Mouse (Mus musculus): ENCODE results near the gene Ptchd3. TPM values are rescaled to one million over a fixed set of nuclear protein-coding genes. Genes with fewer than 3 reads are reported as not detected.

The Ptchd3 gene
- polyA plus RNA-seq, 1 experiment from 2014 or later, result not detected

- no peak for DNase-seq (ENCODE audit: extremely low spot score, low spot score)
- Histone ChIP-seq H3K36me3 (replicated peaks) (no peaks in the 10 kb centered on the region), H3K4me1 (no peaks in the 10 kb centered on the region), H3K9me3 (no peaks in the 10 kb centered on the region), H3K4me3 (no peak overlapping the region), H3K27ac (no peak overlapping the region), H3K27me3 (ENCODE audit: poor library complexity, severe bottlenecking) (no peaks in the 10 kb centered on the region)
- WGBS, result 92% methylated on average over 2 of the region's 2 CpGs
Measured at GRCm38 (mm10) chr11:121802743-121803142, 27.3 kb upstream of the Ptchd3 start.

- Histone ChIP-seq H3K27me3 (ENCODE audit: poor library complexity, severe bottlenecking) (no peaks in the 10 kb centered on the region), H3K4me1 (peaks cover 5% of the 10 kb centered on the region; the same call in 1 of the 2 replicates), H3K27ac (no peak overlapping the region), H3K9me3 (no peaks in the 10 kb centered on the region), H3K36me3 (replicated peaks) (no peaks in the 10 kb centered on the region), H3K4me3 (no peak overlapping the region)
- DNase-seq (ENCODE audit: extremely low spot score, low spot score), result no peak
- WGBS, result 86% methylated on average over 5 of the region's 5 CpGs
Measured at GRCm38 (mm10) chr11:121804258-121805027, 25.6 kb upstream of the Ptchd3 start.

GRCm38 (mm10) chr11:121808204-121808852, 21.7 kb upstream of the Ptchd3 start:
- H3K9me3 ChIP-seq, result no peaks in the 10 kb centered on the region
- DNase-seq (ENCODE audit: extremely low spot score, low spot score), result peak; percentile 72
- H3K4me1 ChIP-seq, result peaks cover 5% of the 10 kb centered on the region; the same call in 1 of the 2 replicates
- WGBS, result 4% methylated on average over 4 of the region's 4 CpGs
- H3K27ac ChIP-seq, result no peak overlapping the region
- H3K27me3 ChIP-seq (ENCODE audit: poor library complexity, severe bottlenecking), result no peaks in the 10 kb centered on the region
- no peak overlapping the region for H3K4me3 ChIP-seq
- H3K36me3 ChIP-seq (replicated peaks), result no peaks in the 10 kb centered on the region

- no peak for DNase-seq (ENCODE audit: extremely low spot score, low spot score)
- no peaks in the 10 kb centered on the region for H3K36me3 ChIP-seq (replicated peaks)
- no peak overlapping the region for H3K27ac ChIP-seq
- WGBS, result 42% methylated on average over 1 of the region's 1 CpGs
- H3K9me3 ChIP-seq, result no peaks in the 10 kb centered on the region
- no peaks in the 10 kb centered on the region for H3K27me3 ChIP-seq (ENCODE audit: poor library complexity, severe bottlenecking)
- H3K4me3 ChIP-seq, result no peak overlapping the region
- peaks cover 5% of the 10 kb centered on the region; the same call in 1 of the 2 replicates for H3K4me1 ChIP-seq
Measured at GRCm38 (mm10) chr11:121808866-121809265, 21.2 kb upstream of the Ptchd3 start.

- Histone ChIP-seq H3K27ac (no peak overlapping the region), H3K36me3 (replicated peaks) (no peaks in the 10 kb centered on the region), H3K4me3 (no peak overlapping the region), H3K4me1 (peaks cover 9% of the 10 kb centered on the region), H3K9me3 (no peaks in the 10 kb centered on the region), H3K27me3 (ENCODE audit: poor library complexity, severe bottlenecking) (no peaks in the 10 kb centered on the region)
- no peak for DNase-seq (ENCODE audit: extremely low spot score, low spot score)
- WGBS, result 52% methylated on average over 2 of the region's 2 CpGs
Measured at GRCm38 (mm10) chr11:121845923-121846322, 15.9 kb downstream of the Ptchd3 start.

- Histone ChIP-seq H3K27me3 (ENCODE audit: poor library complexity, severe bottlenecking) (no peaks in the 10 kb centered on the region), H3K4me3 (peak overlapping the region; percentile 61), H3K9me3 (peaks cover 6% of the 10 kb centered on the region; the same call in 1 of the 2 replicates), H3K36me3 (replicated peaks) (no peaks in the 10 kb centered on the region), H3K4me1 (peaks cover 9% of the 10 kb centered on the region), H3K27ac (peak overlapping the region; percentile 89)
- DNase-seq (ENCODE audit: extremely low spot score, low spot score), result peak; percentile 87
- under 1% methylated on average over 11 of the region's 11 CpGs for WGBS
Measured at GRCm38 (mm10) chr11:121847790-121848299, 17.8 kb downstream of the Ptchd3 start.

Other genes with a start within 250 kb of the Ptchd3 start
- 6.6 and 7.7 TPM in 2 replicates for gene B3gntl1, start 157.1 kb upstream of the Ptchd3 start, polyA plus RNA-seq (2016; fragmentation: Nextera tagmentation; extraction: Ambion mirVana)
- gene Metrnl, start 128.7 kb upstream of the Ptchd3 start, polyA plus RNA-seq (2016; fragmentation: Nextera tagmentation; extraction: Ambion mirVana), result 3.6 and 4.0 TPM in 2 replicates

Data from forebrain, embryonic 10.5 days (tissue).